Mouse (Mus musculus) heart, postnatal 0 days (tissue): ENCODE results near the gene Zfp592. TPM values are rescaled to one million over a fixed set of nuclear protein-coding genes. Genes with fewer than 3 reads are reported as not detected.

Experiments
- ATAC-seq: fragments of 200-750 bp; cut with Nextera tagmentation; 2 replicates; pipeline ENCODE4 v1.8.0; 2017; ENCODE audit warnings: low read depth, moderate number of reproducible peaks, moderate library complexity; ENCODE audit not compliant: insufficient read depth
- DNase-seq: peaks from one replicate; pipeline ENCODE4 v3.0.0-alpha.2; 2016; ENCODE audit warnings: low spot score
- H3K27ac ChIP-seq: fragments of 300-500 bp; sonication (generic); 2 replicates; pipeline ENCODE4 v1.5.1; 2014; ENCODE audit warnings: low read depth, mild to moderate bottlenecking
- H3K27me3 ChIP-seq: fragments of 300-500 bp; sonication (generic); 2 replicates; pipeline ENCODE4 v1.6.1; 2014; ENCODE audit warnings: low read length, mixed read lengths; ENCODE audit not compliant: control insufficient read depth, insufficient read depth
- H3K36me3 ChIP-seq: fragments of 300-500 bp; sonication (generic); replicated peaks from 2 replicates; pipeline ENCODE4 v1.6.1; 2014; ENCODE audit warnings: low read length, mixed read lengths; ENCODE audit not compliant: control insufficient read depth, insufficient read depth
- H3K4me1 ChIP-seq: fragments of 300-500 bp; sonication (generic); 2 replicates; pipeline ENCODE4 v1.6.1; 2014; ENCODE audit warnings: antibody characterized with exemption; ENCODE audit not compliant: control insufficient read depth, insufficient read depth
- H3K4me2 ChIP-seq: fragments of 300-500 bp; sonication (generic); 2 replicates; pipeline ENCODE4 v1.6.1; 2014; ENCODE audit warnings: low read depth, mild to moderate bottlenecking, low read length, moderate library complexity
- H3K4me3 ChIP-seq: fragments of 300-500 bp; sonication (generic); 2 replicates; pipeline ENCODE4 v1.5.1; 2014; ENCODE audit warnings: low read depth, low read length
- H3K9ac ChIP-seq: fragments of 300-500 bp; sonication (generic); replicated peaks from 2 replicates; pipeline ENCODE4 v1.6.1; 2014; ENCODE audit warnings: low read depth, low read length, mixed read lengths
- H3K9me3 ChIP-seq: fragments of 300-500 bp; sonication (generic); replicated peaks from 2 replicates; pipeline ENCODE4 v1.6.1; 2016; ENCODE audit warnings: low read length; ENCODE audit not compliant: control insufficient read depth
- CTCF ChIP-seq: IDR thresholded peaks from 2 replicates; pipeline ENCODE4 v1.5.1; 2016; ENCODE audit warnings: antibody characterized with exemption, control low read depth, low read depth
- EP300 ChIP-seq: IDR thresholded peaks from 2 replicates; pipeline ENCODE4 v1.6.1; 2016; ENCODE audit warnings: antibody characterized with exemption, low read depth
- WGBS: fragments of 180-500 bp; shearing (Covaris S2); extraction: QIAGEN DNeasy Blood & Tissue Kit; methylation state at CpG from one replicate; pipeline ENCODE4 v1.1.7; 2014; 5-methylcytosine and 5-hydroxymethylcytosine counted together
- polyA plus RNA-seq: library from polyadenylated mRNA; unstranded; fragments of >200 nt; fragmentation: Nextera tagmentation; extraction: Ambion mirVana; gene quantifications from 2 replicates; pipeline ENCODE4 v1.2.1, GENCODE M21; 2015
- total RNA-seq: library from RNA; depleted of rRNA; stranded (reverse); fragments of >200 nt; gene quantifications from 2 replicates; pipeline ENCODE4 v1.2.3, GENCODE M21; 2014; ENCODE audit warnings: low replicate concordance

Gene Zfp592
- total and polyA plus RNA-seq, 2 experiments from 2014 or later = 4.1 to 37.0 TPM

- peak overlapping the region; percentile 98 for H3K27ac ChIP-seq
- H3K4me2 ChIP-seq = peak overlapping the region; percentile 93
- no peaks in the 10 kb centered on the region for H3K9me3 ChIP-seq
- peaks cover 24% of the 10 kb centered on the region for H3K4me1 ChIP-seq
- H3K36me3 ChIP-seq = no peaks in the 10 kb centered on the region
- peak overlapping the region; percentile 91 for H3K4me3 ChIP-seq
- ATAC-seq = no peak
- WGBS = 51% methylated on average over 6 of the region's 6 CpGs
- TF ChIP-seq EP300 (no peak), CTCF (no peak)
- H3K27me3 ChIP-seq = no peaks in the 10 kb centered on the region
- H3K9ac ChIP-seq = peak overlapping the region; percentile 98
- DNase-seq = no peak
Measured at GRCm38 (mm10) chr7:80992063-80992462, 1.4 kb upstream of the Zfp592 start.

- Histone ChIP-seq H3K27ac (peak overlapping the region; percentile 98), H3K9me3 (no peaks in the 10 kb centered on the region), H3K4me1 (peaks cover 24% of the 10 kb centered on the region), H3K36me3 (no peaks in the 10 kb centered on the region), H3K4me2 (peak overlapping the region; percentile 93), H3K4me3 (peak overlapping the region; percentile 91), H3K9ac (peak overlapping the region; percentile 98), H3K27me3 (no peaks in the 10 kb centered on the region)
- WGBS = 1% methylated on average over 12 of the region's 12 CpGs
- DNase-seq (peak; percentile 43), ATAC-seq (0 out of 2 replicates have a peak, but pooled peaks have one; percentile 0)
- TF ChIP-seq EP300 (no peak), CTCF (no peak)
Measured at GRCm38 (mm10) chr7:80992631-80992979, 876 bp upstream of the Zfp592 start.

GRCm38 (mm10) chr7:80993834-80994662 is 567 bp downstream of the Zfp592 start:
- Histone ChIP-seq H3K9me3 (no peaks in the 10 kb centered on the region), H3K9ac (peak overlapping the region; percentile 98), H3K4me2 (peak overlapping the region; percentile 93), H3K27me3 (no peaks in the 10 kb centered on the region), H3K36me3 (no peaks in the 10 kb centered on the region), H3K4me3 (peak overlapping the region; percentile 91), H3K27ac (peak overlapping the region; percentile 98), H3K4me1 (peaks cover 24% of the 10 kb centered on the region)
- under 1% methylated on average over 36 of the region's 58 CpGs for WGBS
- DNase-seq (peak; percentile 54), ATAC-seq (peak; percentile 84)
- no peak for TF ChIP-seq EP300
- no peak for TF ChIP-seq CTCF

- Histone ChIP-seq H3K9ac (peak overlapping the region; percentile 98), H3K4me2 (peak overlapping the region; percentile 93), H3K4me1 (peaks cover 24% of the 10 kb centered on the region), H3K27me3 (no peaks in the 10 kb centered on the region), H3K4me3 (peak overlapping the region; percentile 91), H3K36me3 (no peaks in the 10 kb centered on the region), H3K27ac (peak overlapping the region; percentile 98), H3K9me3 (no peaks in the 10 kb centered on the region)
- DNase-seq (peak; percentile 11), ATAC-seq (no peak)
- WGBS = 14% methylated on average over 6 of the region's 6 CpGs
- TF ChIP-seq CTCF = no peak
Measured at GRCm38 (mm10) chr7:80994663-80995005, 1.2 kb downstream of the Zfp592 start.

GRCm38 (mm10) chr7:80995266-80996146 is 2.0 kb downstream of the Zfp592 start:
- no peaks in the 10 kb centered on the region for H3K9me3 ChIP-seq
- no peaks in the 10 kb centered on the region for H3K27me3 ChIP-seq
- ATAC-seq = no peak
- 53% methylated on average over 3 of the region's 3 CpGs for WGBS
- peak overlapping the region; percentile 55; the same call in 1 of the 2 replicates for H3K27ac ChIP-seq
- no peak for DNase-seq
- TF ChIP-seq EP300 = no peak
- TF ChIP-seq CTCF = no peak
- peak overlapping the region; percentile 93 for H3K4me2 ChIP-seq
- peak overlapping the region; percentile 91; the same call in 1 of the 2 replicates for H3K4me3 ChIP-seq
- H3K4me1 ChIP-seq = peaks cover 24% of the 10 kb centered on the region
- 0 out of 2 replicates have a peak overlapping the region, but pooled peaks have one; percentile 5 for H3K9ac ChIP-seq
- no peaks in the 10 kb centered on the region for H3K36me3 ChIP-seq
